Mouse (Mus musculus) cerebellum, adult (tissue): ENCODE measurements at regions not wholly inside any gene's neighbourhood (a gene's known extent, or its start where the extent isn't known, plus 50 kb on each side); places are given as distances from the start of the nearest gene placed in this dataset.

Experiments
- ATAC-seq: cut with Nextera tagmentation; 2 replicates; pipeline ENCODE4 v1.9.2; 2017; ENCODE audit warnings: mild to moderate bottlenecking, moderate library complexity, mixed read lengths; ENCODE audit not compliant: insufficient number of reproducible peaks, low FRiP score, low TSS enrichment

- no peak for ATAC-seq
Measured at GRCm38 (mm10) chr2:92747406-92747805, 147.9 kb downstream of the Chst1 start.

- no peak for ATAC-seq
Measured at GRCm38 (mm10) chr2:92750116-92750515, 150.6 kb downstream of the Chst1 start.

GRCm38 (mm10) chr2:92750672-92751071 is 151.2 kb downstream of the Chst1 start:
- ATAC-seq, result no peak

- ATAC-seq, result no peak
Measured at GRCm38 (mm10) chr2:92751256-92751655, 151.7 kb downstream of the Chst1 start.

- no peak for ATAC-seq
Measured at GRCm38 (mm10) chr2:92752156-92752555, 152.6 kb downstream of the Chst1 start.

- ATAC-seq, result no peak
Measured at GRCm38 (mm10) chr2:92752794-92753193, 153.3 kb downstream of the Chst1 start.

- ATAC-seq, result no peak
Measured at GRCm38 (mm10) chr2:92754505-92755280, 155.2 kb downstream of the Chst1 start.

GRCm38 (mm10) chr2:92756491-92756890 is 157.0 kb downstream of the Chst1 start:
- ATAC-seq, result no peak

- no peak for ATAC-seq
Measured at GRCm38 (mm10) chr2:92758775-92759174, 156.1 kb upstream of the Syt13 start.

GRCm38 (mm10) chr2:92763881-92764635 is 150.8 kb upstream of the Syt13 start:
- ATAC-seq, result no peak

- ATAC-seq, result no peak
Measured at GRCm38 (mm10) chr2:92767476-92768005, 147.4 kb upstream of the Syt13 start.

- peak; percentile 37 for ATAC-seq
Measured at GRCm38 (mm10) chr2:92768088-92768487, 146.8 kb upstream of the Syt13 start.

GRCm38 (mm10) chr2:92769061-92769460 is 145.8 kb upstream of the Syt13 start:
- ATAC-seq, result no peak

- ATAC-seq, result no peak
Measured at GRCm38 (mm10) chr2:92770098-92770497, 144.8 kb upstream of the Syt13 start.

GRCm38 (mm10) chr2:92772623-92773022 is 142.3 kb upstream of the Syt13 start:
- peak; percentile 70 for ATAC-seq

GRCm38 (mm10) chr2:92776497-92776896 is 138.4 kb upstream of the Syt13 start:
- no peak for ATAC-seq

GRCm38 (mm10) chr2:92779101-92779500 is 135.8 kb upstream of the Syt13 start:
- no peak for ATAC-seq

- no peak for ATAC-seq
Measured at GRCm38 (mm10) chr2:92780021-92780420, 134.9 kb upstream of the Syt13 start.

- ATAC-seq, result no peak
Measured at GRCm38 (mm10) chr2:92781451-92781850, 133.4 kb upstream of the Syt13 start.

GRCm38 (mm10) chr2:92782621-92783020 is 132.3 kb upstream of the Syt13 start:
- ATAC-seq, result no peak

GRCm38 (mm10) chr2:92784916-92785315 is 130.0 kb upstream of the Syt13 start:
- no peak for ATAC-seq
